Mouse (Mus musculus) heart, adult 2 months (tissue): Measurements from ENCODE around the gene Rpusd2. TPM values are rescaled to one million over a fixed set of nuclear protein-coding genes. Genes with fewer than 3 reads are reported as not detected.

Source experiments
- DNase-seq, 2 experiments: peaks; one replicate each; pipeline ENCODE4 v3.0.0; 2021
- H3K27ac ChIP-seq: fragments of 200-600 bp; 2 replicates; pipeline ENCODE4 v1.8.1; 2022
- H3K27me3 ChIP-seq: fragments of 200-500 bp; 2 replicates; pipeline ENCODE4 v1.6.1; 2012; ENCODE audit warnings: mild to moderate bottlenecking, low read length, inconsistent platforms, mixed read lengths; ENCODE audit not compliant: control insufficient read depth, insufficient read depth
- H3K36me3 ChIP-seq: fragments of 200-500 bp; 2 replicates; pipeline ENCODE4 v1.6.1; 2012; ENCODE audit warnings: low read length, inconsistent platforms; ENCODE audit not compliant: control insufficient read depth, insufficient read depth
- H3K4me1 ChIP-seq: fragments of 200-500 bp; 2 replicates; pipeline ENCODE4 v1.6.1; 2011; ENCODE audit warnings: low read length; ENCODE audit not compliant: control insufficient read depth, insufficient read depth
- H3K4me3 ChIP-seq: fragments of 200-600 bp; 2 replicates; pipeline ENCODE4 v1.8.1; 2022
- H3K79me2 ChIP-seq: fragments of 200-500 bp; replicated peaks from 2 replicates; pipeline ENCODE4 v1.6.1; 2012; ENCODE audit warnings: mild to moderate bottlenecking, inconsistent platforms, low read length, moderate library complexity, mixed read lengths; ENCODE audit not compliant: control insufficient read depth, insufficient read depth
- H3K9ac ChIP-seq: fragments of 200-500 bp; 2 replicates; pipeline ENCODE4 v1.6.1; 2012; ENCODE audit warnings: low read depth, mild to moderate bottlenecking, control low read depth, inconsistent platforms, low read length, mixed read lengths
- CTCF ChIP-seq: fragments of 200-600 bp; IDR thresholded peaks from 2 replicates; pipeline ENCODE4 v1.8.1; 2022; ENCODE audit warnings: antibody characterized with exemption, mild to moderate bottlenecking, moderate library complexity
- EP300 ChIP-seq: fragments of 200-500 bp; IDR thresholded peaks from 2 replicates; pipeline ENCODE4 v1.6.1; 2011; ENCODE audit warnings: low read depth, low read length, control low read depth; ENCODE audit not compliant: insufficient read depth
- POLR2A ChIP-seq: fragments of 200-500 bp; IDR thresholded peaks from 2 replicates; pipeline ENCODE4 v1.6.1; 2011; ENCODE audit warnings: mild to moderate bottlenecking, low read depth, low read length, control low read depth; ENCODE audit not compliant: insufficient read depth
- WGBS: fragments of 180-500 bp; shearing (Covaris S2); methylation state at CpG from one replicate; pipeline ENCODE4 v1.1.7; 2018; 5-methylcytosine and 5-hydroxymethylcytosine counted together
- intact Hi-C: fragments of 180-260 bp; cut with DNase I; formaldehyde crosslinking; loops from one replicate; pipeline ENCODE4 v1.15.1; 2025
- polyA plus RNA-seq: library from polyadenylated mRNA; depleted of rRNA; stranded (reverse); fragments of >200 nt; gene quantifications from 2 replicates; pipeline ENCODE4 v1.2.3, GENCODE M21; 2012; rRNA removed
- total RNA-seq, 2 experiments: library from RNA; stranded (reverse); gene quantifications; 2 replicates each; pipeline ENCODE4 v1.2.3; 2021

Gene Rpusd2
- total and polyA plus RNA-seq, 3 experiments = 3.4 to 5.1 (median 4.1) TPM

GRCm38 (mm10) chr2:119060139-119060538 lies 25.5 kb downstream of the Rpusd2 start:
- Histone ChIP-seq H3K4me1 (no peaks in the 10 kb centered on the region), H3K4me3 (no peak overlapping the region), H3K79me2 (no peaks in the 10 kb centered on the region), H3K9ac (no peak overlapping the region), H3K27me3 (no peaks in the 10 kb centered on the region), H3K36me3 (no peaks in the 10 kb centered on the region), H3K27ac (no peak overlapping the region)
- intact Hi-C loops = no loop called here
- no peak for TF ChIP-seq POLR2A
- no peak for TF ChIP-seq EP300
- no peak for TF ChIP-seq CTCF
- WGBS = 97% methylated on average over 2 of the region's 2 CpGs
- no peak for DNase-seq

- no peak overlapping the region for H3K27ac ChIP-seq
- 91% methylated on average over 4 of the region's 4 CpGs for WGBS
- DNase-seq = no peak
- H3K79me2 ChIP-seq = no peaks in the 10 kb centered on the region
- no peaks in the 10 kb centered on the region for H3K27me3 ChIP-seq
- TF ChIP-seq EP300 = no peak
- TF ChIP-seq POLR2A = no peak
- no peak for TF ChIP-seq CTCF
- intact Hi-C loops = no loop called here
- H3K4me1 ChIP-seq = no peaks in the 10 kb centered on the region
- H3K9ac ChIP-seq = no peak overlapping the region
- H3K4me3 ChIP-seq = no peak overlapping the region
- H3K36me3 ChIP-seq = no peaks in the 10 kb centered on the region
Observed at GRCm38 (mm10) chr2:119072397-119072796, 37.8 kb downstream of the Rpusd2 start.

DNA sequence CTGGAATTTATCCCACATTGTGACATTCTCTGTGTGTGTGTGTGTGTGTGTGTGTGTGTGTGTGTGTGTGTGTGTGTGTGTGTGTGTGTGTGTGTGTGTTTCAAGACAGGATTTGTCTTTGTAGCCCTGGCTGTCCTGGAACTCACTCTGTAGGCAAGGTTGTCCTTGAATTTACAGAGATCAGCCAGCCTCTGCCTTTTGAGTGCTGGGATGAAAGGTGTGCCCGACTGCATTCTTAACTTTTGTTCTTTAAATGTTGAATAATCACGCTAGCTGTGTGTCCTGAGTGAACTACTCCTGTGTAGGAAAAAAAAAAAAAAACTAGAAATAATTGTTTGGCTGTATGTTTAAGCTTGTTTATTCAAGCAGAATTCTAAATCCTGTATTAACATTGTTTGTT lies 51.6 kb downstream of the Rpusd2 start:
- no peaks in the 10 kb centered on the region for H3K27me3 ChIP-seq
- intact Hi-C loops = no loop called here
- WGBS = 94% methylated on average over 2 of the region's 2 CpGs
- no peak overlapping the region for H3K4me3 ChIP-seq
- no peak for TF ChIP-seq EP300
- no peak for TF ChIP-seq CTCF
- TF ChIP-seq POLR2A = no peak
- no peak for DNase-seq
- no peaks in the 10 kb centered on the region for H3K4me1 ChIP-seq
- no peaks in the 10 kb centered on the region for H3K36me3 ChIP-seq
- H3K79me2 ChIP-seq = no peaks in the 10 kb centered on the region
- no peak overlapping the region for H3K9ac ChIP-seq
- no peak overlapping the region for H3K27ac ChIP-seq

Other genes starting within 250 kb of the Rpusd2 start
- under 1 TPM; 0.64 to 0.68 TPM for gene Knstrn, start 220.8 kb upstream of the Rpusd2 start, total RNA-seq
- gene Knstrn, start 220.8 kb upstream of the Rpusd2 start, polyA plus RNA-seq = 0.23 and 0.59 TPM in 2 replicates
- 100 to 1,000 TPM; 356 to 463 TPM for gene Ivd, start 172.8 kb upstream of the Rpusd2 start, total RNA-seq
- 215 and 327 TPM in 2 replicates for gene Ivd, start 172.8 kb upstream of the Rpusd2 start, polyA plus RNA-seq
- 10 to 100 TPM; 14.8 to 20.1 TPM for gene Bahd1, start 134.4 kb upstream of the Rpusd2 start, total RNA-seq
- gene Bahd1, start 134.4 kb upstream of the Rpusd2 start, polyA plus RNA-seq = 9.5 and 9.9 TPM in 2 replicates
- 1 to 10 TPM; 7.8 to 8.2 TPM for gene Chst14, start 108.3 kb upstream of the Rpusd2 start, total RNA-seq
- 9.5 and 10.4 TPM in 2 replicates for gene Chst14, start 108.3 kb upstream of the Rpusd2 start, polyA plus RNA-seq
- 10 to 100 TPM in 1 of 2 experiments, 1 to 10 TPM in 1; 9.7 to 10.9 TPM for gene Ccdc32, start 5.4 kb upstream of the Rpusd2 start, total RNA-seq
- gene Ccdc32, start 5.4 kb upstream of the Rpusd2 start, polyA plus RNA-seq = 5.2 and 10.8 TPM in 2 replicates
- under 1 TPM; 0.39 to 0.48 TPM for gene Knl1, start 12.3 kb downstream of the Rpusd2 start, total RNA-seq
- gene Knl1, start 12.3 kb downstream of the Rpusd2 start, polyA plus RNA-seq = 0.02 and 0.06 TPM in 2 replicates
- under 1 TPM; 0.44 to 0.48 TPM for gene Rad51, start 78.0 kb downstream of the Rpusd2 start, total RNA-seq
- 0.70 and 1.0 TPM in 2 replicates for gene Rad51, start 78.0 kb downstream of the Rpusd2 start, polyA plus RNA-seq
- gene Rmdn3, start 122.2 kb downstream of the Rpusd2 start, total RNA-seq = 10 to 100 TPM; 20.0 to 20.1 TPM
- 9.0 and 12.4 TPM in 2 replicates for gene Rmdn3, start 122.2 kb downstream of the Rpusd2 start, polyA plus RNA-seq
- 10 to 100 TPM in 1 of 2 experiments, 1 to 10 TPM in 1; 8.0 to 10.2 TPM for gene Gchfr, start 133.0 kb downstream of the Rpusd2 start, total RNA-seq
- gene Gchfr, start 133.0 kb downstream of the Rpusd2 start, polyA plus RNA-seq = 19.3 and 28.8 TPM in 2 replicates
- gene Gm14137, start 139.7 kb downstream of the Rpusd2 start, total RNA-seq = not detected
- gene Gm14137, start 139.7 kb downstream of the Rpusd2 start, polyA plus RNA-seq = 0.04 TPM in 1 of 2 replicates, not detected in the other
- 10 to 100 TPM in 1 of 2 experiments, 1 to 10 TPM in 1; 8.5 to 11.6 TPM for gene Zfyve19, start 173.8 kb downstream of the Rpusd2 start, total RNA-seq
- 17.1 and 25.2 TPM in 2 replicates for gene Zfyve19, start 173.8 kb downstream of the Rpusd2 start, polyA plus RNA-seq
- gene Dnajc17, start 174.0 kb downstream of the Rpusd2 start, total RNA-seq = 10 to 100 TPM in 1 of 2 experiments, 1 to 10 TPM in 1; 9.3 to 10.1 TPM
- gene Dnajc17, start 174.0 kb downstream of the Rpusd2 start, polyA plus RNA-seq = 2.5 and 4.1 TPM in 2 replicates
- not detected for gene Ppp1r14d, start 195.1 kb downstream of the Rpusd2 start, total RNA-seq
- gene Ppp1r14d, start 195.1 kb downstream of the Rpusd2 start, polyA plus RNA-seq = not detected in 2 replicates
- gene Spint1, start 202.6 kb downstream of the Rpusd2 start, total RNA-seq = not detected
- 0.32 and 1.1 TPM in 2 replicates for gene Spint1, start 202.6 kb downstream of the Rpusd2 start, polyA plus RNA-seq
- gene Rhov, start 236.5 kb downstream of the Rpusd2 start, total RNA-seq = not detected
- 0.12 TPM in 1 of 2 replicates, not detected in the other for gene Rhov, start 236.5 kb downstream of the Rpusd2 start, polyA plus RNA-seq